Mouse (Mus musculus) heart, adult 2 months (tissue): ENCODE measurements around the gene Slc18a2. TPM values are rescaled to one million over a fixed set of nuclear protein-coding genes. Genes with fewer than 3 reads are reported as not detected.

Experiments
- DNase-seq, 2 experiments: peaks; one replicate each; pipeline ENCODE4 v3.0.0; 2021
- H3K27ac ChIP-seq: fragments of 200-600 bp; 2 replicates; pipeline ENCODE4 v1.8.1; 2022
- H3K27me3 ChIP-seq: fragments of 200-500 bp; 2 replicates; pipeline ENCODE4 v1.6.1; 2012; ENCODE audit warnings: mild to moderate bottlenecking, low read length, inconsistent platforms, mixed read lengths; ENCODE audit not compliant: control insufficient read depth, insufficient read depth
- H3K36me3 ChIP-seq: fragments of 200-500 bp; 2 replicates; pipeline ENCODE4 v1.6.1; 2012; ENCODE audit warnings: low read length, inconsistent platforms; ENCODE audit not compliant: control insufficient read depth, insufficient read depth
- H3K4me1 ChIP-seq: fragments of 200-500 bp; 2 replicates; pipeline ENCODE4 v1.6.1; 2011; ENCODE audit warnings: low read length; ENCODE audit not compliant: control insufficient read depth, insufficient read depth
- H3K4me3 ChIP-seq: fragments of 200-600 bp; 2 replicates; pipeline ENCODE4 v1.8.1; 2022
- H3K79me2 ChIP-seq: fragments of 200-500 bp; replicated peaks from 2 replicates; pipeline ENCODE4 v1.6.1; 2012; ENCODE audit warnings: mild to moderate bottlenecking, inconsistent platforms, low read length, moderate library complexity, mixed read lengths; ENCODE audit not compliant: control insufficient read depth, insufficient read depth
- H3K9ac ChIP-seq: fragments of 200-500 bp; 2 replicates; pipeline ENCODE4 v1.6.1; 2012; ENCODE audit warnings: low read depth, mild to moderate bottlenecking, control low read depth, inconsistent platforms, low read length, mixed read lengths
- CTCF ChIP-seq: fragments of 200-600 bp; IDR thresholded peaks from 2 replicates; pipeline ENCODE4 v1.8.1; 2022; ENCODE audit warnings: antibody characterized with exemption, mild to moderate bottlenecking, moderate library complexity
- EP300 ChIP-seq: fragments of 200-500 bp; IDR thresholded peaks from 2 replicates; pipeline ENCODE4 v1.6.1; 2011; ENCODE audit warnings: low read depth, low read length, control low read depth; ENCODE audit not compliant: insufficient read depth
- POLR2A ChIP-seq: fragments of 200-500 bp; IDR thresholded peaks from 2 replicates; pipeline ENCODE4 v1.6.1; 2011; ENCODE audit warnings: mild to moderate bottlenecking, low read depth, low read length, control low read depth; ENCODE audit not compliant: insufficient read depth
- WGBS: fragments of 180-500 bp; shearing (Covaris S2); methylation state at CpG from one replicate; pipeline ENCODE4 v1.1.7; 2018; 5-methylcytosine and 5-hydroxymethylcytosine counted together
- intact Hi-C: fragments of 180-260 bp; cut with DNase I; formaldehyde crosslinking; loops from one replicate; pipeline ENCODE4 v1.15.1; 2025
- polyA plus RNA-seq: library from polyadenylated mRNA; depleted of rRNA; stranded (reverse); fragments of >200 nt; gene quantifications from 2 replicates; pipeline ENCODE4 v1.2.3, GENCODE M21; 2012
- total RNA-seq, 2 experiments: library from RNA; stranded (reverse); gene quantifications; 2 replicates each; pipeline ENCODE4 v1.2.3; 2021

Slc18a2 gene
- total and polyA plus RNA-seq, 3 experiments, result 0.61 to 0.94 (median 0.80) TPM

DNA sequence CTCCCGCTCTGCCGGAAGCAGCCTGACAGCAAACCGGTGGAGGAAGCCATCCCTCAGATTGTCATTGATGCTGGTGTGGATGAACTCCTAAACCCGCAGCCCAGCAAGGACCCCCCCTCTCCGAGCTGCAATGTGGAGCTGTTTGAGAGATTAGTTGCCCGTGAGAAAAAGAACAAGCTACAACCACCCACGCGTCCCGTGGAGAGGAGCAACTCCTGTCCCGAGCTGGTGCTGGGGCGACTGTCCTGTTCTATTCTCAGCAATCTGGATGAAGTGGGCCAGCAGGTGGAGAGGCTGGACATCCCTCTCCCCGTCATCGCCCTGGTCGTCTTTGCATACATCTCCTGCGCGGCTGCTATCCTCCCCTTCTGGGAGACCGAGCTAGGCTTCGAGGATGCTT lies 25.7 kb upstream of the Slc18a2 start:
- Histone ChIP-seq H3K4me1 (no peaks in the 10 kb centered on the region), H3K79me2 (no peaks in the 10 kb centered on the region), H3K36me3 (no peaks in the 10 kb centered on the region), H3K4me3 (no peak overlapping the region), H3K27me3 (no peaks in the 10 kb centered on the region), H3K27ac (no peak overlapping the region), H3K9ac (no peak overlapping the region)
- TF ChIP-seq CTCF (no peak), EP300 (no peak), POLR2A (no peak)
- intact Hi-C loops, result loop anchor here (5.0 kb wide), 1 partner anchor 152 kb away; no protein-coding TSS in a partner anchor
- 74% methylated on average over 18 of the region's 18 CpGs for WGBS
- DNase-seq, result no peak

DNA sequence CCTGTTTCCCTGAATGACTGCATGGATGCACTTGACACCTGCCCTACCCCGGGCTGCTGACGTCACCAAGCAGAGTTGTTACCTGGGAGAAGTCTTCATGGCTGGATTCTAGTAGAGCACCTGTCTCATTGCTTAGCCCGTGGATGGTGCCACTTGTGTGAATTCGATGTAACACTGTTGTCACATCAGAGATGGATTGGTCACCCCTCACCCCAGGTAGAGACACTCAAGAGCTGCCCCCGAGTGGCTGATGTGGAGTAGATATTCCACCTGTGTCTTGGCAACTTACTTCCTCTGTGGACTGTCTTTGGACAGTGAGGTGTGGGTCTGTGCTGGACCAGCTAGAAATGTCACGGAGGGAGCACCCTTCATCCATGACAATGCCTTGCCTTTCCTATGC lies 24.6 kb upstream of the Slc18a2 start:
- Histone ChIP-seq H3K79me2 (no peaks in the 10 kb centered on the region), H3K27me3 (no peaks in the 10 kb centered on the region), H3K4me1 (no peaks in the 10 kb centered on the region), H3K9ac (no peak overlapping the region), H3K36me3 (no peaks in the 10 kb centered on the region), H3K27ac (no peak overlapping the region), H3K4me3 (no peak overlapping the region)
- WGBS, result 76% methylated on average over 6 of the region's 6 CpGs
- TF ChIP-seq EP300 (no peak), CTCF (no peak), POLR2A (no peak)
- DNase-seq, result peak in 1 of 2 experiments; percentile 5
- intact Hi-C loops, result loop anchor here (5.0 kb wide), 1 partner anchor 151 kb away; no protein-coding TSS in a partner anchor

DNA sequence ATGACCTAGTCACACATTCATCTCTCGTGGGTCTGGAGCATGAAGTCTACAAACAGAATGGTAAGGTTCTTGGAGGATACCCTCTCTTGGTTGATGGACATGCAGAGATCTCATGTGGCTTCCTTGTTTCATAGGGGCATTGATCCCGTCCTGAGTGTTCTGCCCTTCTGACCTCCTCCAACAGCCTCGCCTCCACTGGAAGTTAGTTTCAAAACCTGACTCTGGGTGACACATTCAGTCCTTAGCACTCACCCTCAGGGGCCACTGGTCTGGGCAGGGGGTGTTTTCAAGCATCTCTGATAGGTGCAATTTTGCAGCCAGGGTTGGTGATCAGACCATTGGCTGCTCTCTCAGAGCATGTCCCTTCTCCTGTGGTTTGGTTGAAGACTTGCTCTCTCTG lies 22.1 kb upstream of the Slc18a2 start:
- Histone ChIP-seq H3K9ac (no peak overlapping the region), H3K36me3 (no peaks in the 10 kb centered on the region), H3K27ac (no peak overlapping the region), H3K79me2 (no peaks in the 10 kb centered on the region), H3K4me1 (no peaks in the 10 kb centered on the region), H3K4me3 (no peak overlapping the region), H3K27me3 (no peaks in the 10 kb centered on the region)
- WGBS, result 82% methylated on average over 3 of the region's 3 CpGs
- TF ChIP-seq EP300 (no peak), CTCF (no peak), POLR2A (no peak)
- intact Hi-C loops, result loop anchor here (1.0 to 5.0 kb wide), 2 partner anchors 78 to 149 kb away; no protein-coding TSS in a partner anchor
- no peak for DNase-seq

DNA sequence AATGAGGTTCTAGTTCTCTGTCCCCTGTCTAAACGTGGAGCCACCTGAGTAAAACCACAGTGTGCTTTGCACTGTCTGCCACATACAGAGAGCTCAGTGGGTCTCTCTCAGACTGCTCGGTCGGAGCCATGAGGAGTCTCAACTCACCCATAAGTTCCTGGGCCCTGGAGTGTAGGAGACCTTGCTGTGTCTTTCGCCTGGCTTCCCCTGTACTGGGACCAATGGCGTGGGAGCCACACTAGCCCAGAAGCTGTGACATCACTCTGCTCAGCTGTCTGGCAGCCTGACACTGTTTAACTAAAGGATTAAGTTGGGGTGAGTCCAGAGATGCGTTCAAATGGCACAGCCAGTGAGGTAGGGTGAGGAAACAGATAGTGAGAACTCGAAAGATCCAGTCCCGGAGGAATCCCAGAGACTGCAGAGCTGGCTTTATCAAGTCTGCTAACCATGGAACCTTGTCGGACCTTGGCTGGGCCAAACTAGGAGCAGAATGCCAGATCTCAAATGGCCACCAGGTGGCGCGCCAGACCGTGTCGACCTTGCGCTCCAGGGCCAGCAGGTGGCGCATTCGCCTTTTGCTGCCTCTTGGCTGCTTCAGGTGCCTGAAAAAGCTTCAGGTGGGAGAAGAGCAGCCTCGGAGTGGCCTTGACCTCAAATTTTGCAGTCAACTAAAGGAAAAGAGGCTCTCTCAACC lies 21.4 kb upstream of the Slc18a2 start:
- no peaks in the 10 kb centered on the region for H3K4me1 ChIP-seq
- H3K9ac ChIP-seq, result no peak overlapping the region
- no peak overlapping the region for H3K4me3 ChIP-seq
- intact Hi-C loops, result loop anchor here (1.0 to 5.0 kb wide), 2 partner anchors 77 to 148 kb away; no protein-coding TSS in a partner anchor
- 17% methylated on average over 17 of the region's 17 CpGs for WGBS
- H3K27me3 ChIP-seq, result no peaks in the 10 kb centered on the region
- DNase-seq, result peak; percentile 80 to 91
- TF ChIP-seq CTCF, result no peak
- TF ChIP-seq EP300, result 0 out of 2 replicates have a peak, but pooled peaks have one; percentile 56
- TF ChIP-seq POLR2A, result no peak
- H3K36me3 ChIP-seq, result no peaks in the 10 kb centered on the region
- no peaks in the 10 kb centered on the region for H3K79me2 ChIP-seq
- H3K27ac ChIP-seq, result no peak overlapping the region

DNA sequence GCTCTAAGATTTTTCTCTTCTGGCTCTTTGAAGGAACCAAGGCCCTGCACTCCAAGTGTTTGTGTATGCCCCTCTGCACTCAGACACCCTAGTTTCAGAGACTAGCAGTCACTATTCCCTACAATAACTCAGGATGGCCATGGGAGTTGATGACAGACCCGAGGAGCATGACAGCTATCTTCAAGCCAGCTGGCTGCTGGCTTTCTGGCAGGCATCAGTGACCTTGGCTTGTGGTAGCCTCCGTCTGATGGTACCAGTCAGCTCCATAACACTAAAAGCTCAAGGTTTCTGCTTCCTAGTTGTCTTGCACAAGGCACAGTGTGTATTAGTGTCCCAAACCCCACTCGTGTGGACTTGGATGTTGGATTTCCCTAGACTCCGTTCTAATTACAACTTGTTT lies 18.7 kb upstream of the Slc18a2 start:
- Histone ChIP-seq H3K27me3 (no peaks in the 10 kb centered on the region; the same call in 1 of the 2 replicates), H3K79me2 (no peaks in the 10 kb centered on the region), H3K4me1 (no peaks in the 10 kb centered on the region), H3K9ac (no peak overlapping the region), H3K36me3 (no peaks in the 10 kb centered on the region), H3K27ac (no peak overlapping the region), H3K4me3 (no peak overlapping the region)
- 68% methylated on average over 4 of the region's 4 CpGs for WGBS
- DNase-seq, result peak in 1 of 2 experiments; percentile 20
- intact Hi-C loops, result no loop called here
- no peak for TF ChIP-seq EP300

DNA sequence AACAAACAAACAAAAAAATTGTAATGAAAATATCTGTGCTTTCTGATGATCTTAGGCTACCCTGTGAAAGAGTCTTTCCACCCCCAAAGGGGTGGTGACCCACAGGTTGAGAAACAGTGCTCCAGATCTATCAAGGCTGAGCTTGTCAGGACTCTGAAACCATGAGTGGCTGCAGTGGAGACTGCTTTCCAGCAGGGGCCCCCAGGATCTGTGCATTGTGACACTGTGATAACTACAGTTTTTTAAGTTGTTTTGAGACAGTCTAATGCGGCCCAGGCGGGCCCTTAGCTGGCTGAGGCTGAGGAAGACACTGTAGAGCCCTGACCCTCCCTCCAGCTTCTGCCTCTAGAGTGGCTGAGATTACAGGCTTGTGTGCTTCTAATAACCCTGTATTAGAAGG lies 17.6 kb upstream of the Slc18a2 start:
- Histone ChIP-seq H3K4me1 (no peaks in the 10 kb centered on the region), H3K79me2 (no peaks in the 10 kb centered on the region), H3K27me3 (no peaks in the 10 kb centered on the region; the same call in 1 of the 2 replicates), H3K36me3 (no peaks in the 10 kb centered on the region), H3K9ac (no peak overlapping the region), H3K4me3 (no peak overlapping the region), H3K27ac (no peak overlapping the region)
- intact Hi-C loops, result no loop called here
- WGBS, result 88% methylated on average over 2 of the region's 2 CpGs
- TF ChIP-seq POLR2A (no peak), CTCF (no peak), EP300 (no peak)
- DNase-seq, result no peak
